Mouse (Mus musculus) monocyte, adult 5-6 weeks (primary cell): ENCODE results near the gene Olfr1080. TPM values are rescaled to one million over a fixed set of nuclear protein-coding genes. Genes with fewer than 3 reads are reported as not detected.
"Not testable (repeated sequence)": the region's sequence is repeated elsewhere in the genome, so short reads cannot be mapped to it uniquely, and the experiment has no call there.

Experiments used
- ATAC-seq: fragments of 153-309, 156-312 bp; replicated peaks from 2 replicates; pipeline ENCODE4 v1.8.0; 2017; ENCODE audit warnings: mild to moderate bottlenecking; ENCODE audit not compliant: low TSS enrichment, insufficient number of reproducible peaks, severe bottlenecking, poor library complexity, low FRiP score
- total RNA-seq: library from RNA; stranded (forward); fragments of 200-1000, 200-491, 200-594 nt; gene quantifications from 3 replicates; pipeline ENCODE4 v1.2.3, GENCODE M21; 2017

The Olfr1080 gene
- total RNA-seq, result not detected in 3 replicates

- ATAC-seq, result not testable (repeated sequence)
Observed at GRCm38 (mm10) chr2:86558135-86558534, at the start of gene Olfr1080. TSS of gene Olfr1080 (minus strand) at chr2:86558235.

GRCm38 (mm10) chr2:86598866-86599265 lies 40.8 kb upstream of the Olfr1080 start, which contains the start of gene Olfr1082:
TSS of gene Olfr1082 (minus strand) at chr2:86598966.
- not testable (repeated sequence) for ATAC-seq

DNA sequence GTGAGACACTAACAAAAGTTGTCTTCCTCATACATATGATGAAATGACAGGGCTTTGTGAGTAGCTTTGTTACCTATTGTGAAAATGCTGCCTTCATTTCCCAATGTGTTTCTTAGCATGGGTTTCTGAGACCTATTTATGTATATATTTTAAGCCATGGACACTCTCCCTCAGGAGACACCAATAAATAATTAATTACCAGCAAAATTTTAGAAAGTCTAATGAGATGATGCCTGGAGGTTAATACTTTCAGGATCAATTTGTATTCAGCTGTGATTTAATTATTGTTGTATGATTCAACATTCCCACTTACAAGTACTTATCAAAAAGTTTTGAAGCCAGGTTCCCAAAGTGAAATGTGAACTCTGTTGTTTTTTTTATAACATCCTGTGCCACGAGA lies 15.7 kb downstream of the Olfr1080 start, which contains the start of gene Olfr1079:
TSS of gene Olfr1079 (minus strand) at position 101 of the 400 bp plus-strand sequence.
- no peak for ATAC-seq

GRCm38 (mm10) chr2:86530991-86531390 lies 27.0 kb downstream of the Olfr1080 start:
- no peak for ATAC-seq

GRCm38 (mm10) chr2:86508161-86508560 lies 49.9 kb downstream of the Olfr1080 start, which contains the start of gene Olfr1076:
TSS of gene Olfr1076 (plus strand) at chr2:86508461.
- ATAC-seq, result no peak

Other genes with a start within 250 kb of the Olfr1080 start
- gene Olfr1053, start 243.0 kb downstream of the Olfr1080 start, total RNA-seq, result not detected in 3 replicates
- not detected in 3 replicates for gene Olfr1054, start 222.8 kb downstream of the Olfr1080 start, total RNA-seq
- not detected in 3 replicates for gene Olfr1055, start 208.0 kb downstream of the Olfr1080 start, total RNA-seq
- gene Olfr1056, start 195.8 kb downstream of the Olfr1080 start, total RNA-seq, result 0.64 TPM in 1 of 3 replicates, not detected in the others
- not detected in 3 replicates for gene Olfr1057, start 179.8 kb downstream of the Olfr1080 start, total RNA-seq
- gene Olfr1058, start 169.7 kb downstream of the Olfr1080 start, total RNA-seq, result not detected in 3 replicates
- not detected in 3 replicates for gene Olfr1061, start 144.2 kb downstream of the Olfr1080 start, total RNA-seq
- gene Olfr1062, start 131.5 kb downstream of the Olfr1080 start, total RNA-seq, result not detected in 3 replicates
- not detected in 3 replicates for gene Olfr1065, start 107.6 kb downstream of the Olfr1080 start, total RNA-seq
- gene Olfr1066, start 102.0 kb downstream of the Olfr1080 start, total RNA-seq, result not detected in 3 replicates
- gene Olfr228, start 70.8 kb downstream of the Olfr1080 start, total RNA-seq, result not detected in 3 replicates
- gene Olfr1076, start 49.8 kb downstream of the Olfr1080 start, total RNA-seq, result not detected in 3 replicates
- gene Olfr1079, start 15.8 kb downstream of the Olfr1080 start, total RNA-seq, result not detected in 3 replicates
- gene Olfr1082, start 40.7 kb upstream of the Olfr1080 start, total RNA-seq, result not detected in 3 replicates
- not detected in 3 replicates for gene Olfr1084, start 81.5 kb upstream of the Olfr1080 start, total RNA-seq
- gene Olfr1085, start 103.8 kb upstream of the Olfr1080 start, total RNA-seq, result not detected in 3 replicates
- gene Olfr1086, start 121.9 kb upstream of the Olfr1080 start, total RNA-seq, result not detected in 3 replicates
- gene Olfr1087, start 140.2 kb upstream of the Olfr1080 start, total RNA-seq, result not detected in 3 replicates
- not detected in 3 replicates for gene Olfr1089, start 175.5 kb upstream of the Olfr1080 start, total RNA-seq
- gene Olfr1090, start 200.8 kb upstream of the Olfr1080 start, total RNA-seq, result not detected in 3 replicates
- gene Olfr1093, start 224.2 kb upstream of the Olfr1080 start, total RNA-seq, result not detected in 3 replicates